Mouse (Mus musculus) hindbrain, embryonic 14.5 days (tissue): ENCODE measurements around the gene Tmem219. TPM values are rescaled to one million over a fixed set of nuclear protein-coding genes. Genes with fewer than 3 reads are reported as not detected.

Source experiments
- ATAC-seq: fragments of 200-750 bp; cut with Nextera tagmentation; 2 replicates; pipeline ENCODE4 v1.8.0; 2017; ENCODE audit warnings: moderate number of reproducible peaks, mild to moderate bottlenecking, moderate TSS enrichment, moderate library complexity; ENCODE audit not compliant: low FRiP score
- DNase-seq: peaks from one replicate; pipeline ENCODE4 v3.0.0-alpha.2; 2015; ENCODE audit warnings: low spot score
- H3K27ac ChIP-seq: fragments of 300-500 bp; sonication (generic); 2 replicates; pipeline ENCODE4 v1.5.1; 2014; ENCODE audit warnings: mild to moderate bottlenecking, moderate library complexity
- H3K27me3 ChIP-seq: fragments of 300-500 bp; sonication (generic); 2 replicates; pipeline ENCODE4 v1.6.1; 2014; ENCODE audit warnings: mild to moderate bottlenecking, low read length, mixed read lengths; ENCODE audit not compliant: control insufficient read depth, insufficient read depth
- H3K36me3 ChIP-seq: fragments of 300-500 bp; sonication (generic); replicated peaks from 2 replicates; pipeline ENCODE4 v1.6.1; 2014; ENCODE audit not compliant: control insufficient read depth, insufficient read depth
- H3K4me1 ChIP-seq: fragments of 300-500 bp; sonication (generic); replicated peaks from 2 replicates; pipeline ENCODE4 v1.6.1; 2014; ENCODE audit warnings: antibody characterized with exemption, low read length, mixed read lengths; ENCODE audit not compliant: control insufficient read depth, insufficient read depth
- H3K4me2 ChIP-seq: fragments of 300-500 bp; sonication (generic); replicated peaks from 2 replicates; pipeline ENCODE4 v1.6.1; 2014; ENCODE audit warnings: mild to moderate bottlenecking, moderate library complexity
- H3K4me3 ChIP-seq: fragments of 300-500 bp; sonication (generic); replicated peaks from 2 replicates; pipeline ENCODE4 v1.5.1; 2014; ENCODE audit warnings: mild to moderate bottlenecking, low read length
- H3K9ac ChIP-seq: fragments of 300-500 bp; sonication (generic); 2 replicates; pipeline ENCODE4 v1.6.1; 2014
- H3K9me3 ChIP-seq: fragments of 300-500 bp; sonication (generic); 2 replicates; pipeline ENCODE4 v1.6.1; 2016; ENCODE audit warnings: low read length; ENCODE audit not compliant: control insufficient read depth
- WGBS: fragments of 180-500 bp; shearing (Covaris S2); extraction: QIAGEN DNeasy Blood & Tissue Kit; methylation state at CpG from one replicate; pipeline ENCODE4 v1.1.7; 2014; 5-methylcytosine and 5-hydroxymethylcytosine counted together
- polyA plus RNA-seq: library from polyadenylated mRNA; unstranded; fragments of >200 nt; fragmentation: Nextera tagmentation; extraction: Ambion mirVana; gene quantifications from 2 replicates; pipeline ENCODE4 v1.2.1, GENCODE M21; 2014

The Tmem219 gene
- polyA plus RNA-seq, 1 experiment from 2014 or later = 29.3 TPM

DNA sequence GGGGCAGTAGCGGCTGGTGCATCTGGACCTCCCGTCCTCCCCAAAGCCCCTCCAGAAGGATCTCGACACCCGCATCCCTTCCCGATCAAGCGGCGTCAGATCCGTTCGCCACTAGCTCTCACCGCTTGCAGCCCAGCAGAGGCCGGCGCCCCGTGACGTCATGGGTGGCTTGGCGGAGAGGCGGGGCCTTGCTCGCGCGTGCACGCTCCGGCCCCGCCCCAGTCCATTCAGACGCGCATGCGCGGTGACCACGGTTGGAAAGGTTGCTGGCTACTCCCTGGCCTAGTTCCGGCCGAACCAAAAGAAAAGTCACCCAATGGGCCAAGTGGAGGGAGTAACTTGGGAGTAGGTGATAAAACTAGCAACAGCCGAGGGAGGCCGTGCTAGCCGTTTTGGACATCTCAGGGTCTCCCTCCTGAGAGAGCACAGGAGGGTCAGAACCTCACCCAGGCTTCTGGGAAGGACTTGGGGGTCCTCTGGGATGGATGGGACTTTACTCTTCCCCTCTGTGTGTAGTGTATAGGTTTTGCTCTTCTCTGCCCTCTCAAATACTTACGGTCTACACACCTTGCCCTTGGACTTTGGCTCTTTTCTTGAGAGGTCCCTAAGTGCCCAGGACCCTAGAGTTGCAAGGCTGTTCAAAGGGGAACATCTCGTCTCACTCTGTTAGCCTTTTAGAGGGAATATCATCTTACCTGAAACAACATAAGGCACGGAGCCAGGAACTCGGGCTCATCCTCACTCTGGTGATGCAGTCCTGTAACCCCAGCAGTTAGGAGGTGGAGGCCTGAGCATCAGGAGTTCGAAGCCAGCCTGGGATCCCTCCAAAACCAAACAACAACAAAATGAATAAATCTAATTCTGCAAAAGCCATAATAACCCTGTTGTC is 24.4 kb downstream of the Tmem219 start:
- Histone ChIP-seq H3K9ac (peak overlapping the region; percentile 80), H3K27me3 (no peaks in the 10 kb centered on the region), H3K4me2 (peak overlapping the region; percentile 60), H3K27ac (peak overlapping the region; percentile 88), H3K4me1 (peaks cover 14% of the 10 kb centered on the region; the same call in 1 of the 2 replicates), H3K9me3 (no peaks in the 10 kb centered on the region), H3K4me3 (peak overlapping the region; percentile 53), H3K36me3 (no peaks in the 10 kb centered on the region)
- ATAC-seq = peak; percentile 91
- 12% methylated on average over 37 of the region's 37 CpGs for WGBS
- peak; percentile 95 for DNase-seq

DNA sequence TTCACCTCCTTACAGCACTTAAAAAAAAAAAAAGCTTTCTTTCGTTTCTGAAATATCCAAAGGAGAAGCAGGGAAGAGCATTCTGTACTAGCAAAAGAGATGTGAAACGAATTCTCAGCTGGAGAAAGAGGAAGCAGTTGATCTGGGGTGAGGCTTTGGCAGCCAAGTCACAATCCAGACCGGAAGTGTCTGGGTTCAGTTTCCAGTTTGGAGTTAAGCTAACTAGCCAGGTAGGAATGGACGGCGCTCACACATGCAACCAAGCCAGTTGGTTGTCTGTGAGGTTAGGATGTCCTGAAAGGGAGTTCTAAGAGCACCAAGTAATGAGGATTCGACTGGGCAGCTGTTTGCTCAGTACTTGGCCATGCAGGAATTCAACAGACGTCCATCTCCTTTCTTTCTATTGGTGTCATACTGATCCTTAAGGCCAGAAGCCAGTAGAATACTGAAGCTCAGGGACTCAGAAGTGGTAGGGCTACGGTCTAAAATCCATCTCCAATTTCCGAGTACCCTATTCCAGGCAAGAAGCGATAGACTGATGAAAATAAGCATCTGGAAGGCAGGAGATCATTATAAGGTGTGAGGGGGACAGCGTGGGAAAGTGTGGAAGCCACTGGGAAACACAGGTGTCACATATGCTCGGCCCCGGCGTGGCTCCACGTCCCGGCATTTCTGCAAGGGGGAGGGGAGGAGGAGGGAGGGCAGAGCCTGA is 25.2 kb downstream of the Tmem219 start:
- peaks cover 14% of the 10 kb centered on the region; the same call in 1 of the 2 replicates for H3K4me1 ChIP-seq
- peak overlapping the region; percentile 88 for H3K27ac ChIP-seq
- no peaks in the 10 kb centered on the region for H3K36me3 ChIP-seq
- no peak; the same call in 1 of the 2 replicates for ATAC-seq
- WGBS = 27% methylated on average over 14 of the region's 16 CpGs
- peak overlapping the region; percentile 60 for H3K4me2 ChIP-seq
- H3K9ac ChIP-seq = peak overlapping the region; percentile 80
- H3K9me3 ChIP-seq = no peaks in the 10 kb centered on the region
- peak overlapping the region; percentile 53 for H3K4me3 ChIP-seq
- peak; percentile 29 for DNase-seq
- no peaks in the 10 kb centered on the region for H3K27me3 ChIP-seq

GRCm38 (mm10) chr7:126896912-126897311 is 25.8 kb downstream of the Tmem219 start:
- Histone ChIP-seq H3K9me3 (no peaks in the 10 kb centered on the region), H3K4me3 (no peak overlapping the region), H3K9ac (0 out of 2 replicates have a peak overlapping the region, but pooled peaks have one; percentile 80), H3K4me2 (0 out of 2 replicates have a peak overlapping the region, but pooled peaks have one; percentile 60), H3K27me3 (no peaks in the 10 kb centered on the region), H3K36me3 (no peaks in the 10 kb centered on the region), H3K27ac (no peak overlapping the region), H3K4me1 (peaks cover 14% of the 10 kb centered on the region; the same call in 1 of the 2 replicates)
- 87% methylated on average over 5 of the region's 5 CpGs for WGBS
- ATAC-seq (no peak), DNase-seq (no peak)

DNA sequence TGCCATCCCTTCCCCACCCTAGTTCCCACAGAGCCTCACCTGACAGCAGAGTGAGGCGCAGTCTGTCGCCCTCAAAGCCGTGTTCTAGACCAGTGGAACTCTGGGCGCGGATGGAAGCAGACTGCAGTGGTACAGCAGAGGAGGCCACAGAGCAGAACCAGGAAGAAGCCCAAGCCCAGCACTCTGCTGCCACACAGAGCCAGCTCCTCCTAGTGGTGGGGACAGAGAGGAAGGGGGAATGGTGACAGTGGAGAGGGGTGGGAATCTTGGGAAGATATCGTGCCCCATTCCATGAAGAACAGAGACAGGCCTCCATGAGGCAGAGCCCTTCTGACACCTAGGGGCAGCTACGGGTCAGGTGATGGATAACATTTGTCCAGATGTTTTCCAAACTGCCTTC is 33.9 kb downstream of the Tmem219 start:
- H3K4me1 ChIP-seq = no peaks in the 10 kb centered on the region
- ATAC-seq = no peak
- peaks cover 20% of the 10 kb centered on the region for H3K36me3 ChIP-seq
- WGBS = 46% methylated on average over 7 of the region's 7 CpGs
- H3K27me3 ChIP-seq = no peaks in the 10 kb centered on the region
- H3K4me3 ChIP-seq = no peak overlapping the region
- no peak overlapping the region for H3K27ac ChIP-seq
- no peak for DNase-seq
- no peak overlapping the region for H3K9ac ChIP-seq
- no peaks in the 10 kb centered on the region for H3K9me3 ChIP-seq
- no peak overlapping the region for H3K4me2 ChIP-seq

- H3K27me3 ChIP-seq = no peaks in the 10 kb centered on the region
- WGBS = 84% methylated on average over 5 of the region's 5 CpGs
- ATAC-seq = no peak
Observed at GRCm38 (mm10) chr7:126887281-126887680, 35.4 kb downstream of the Tmem219 start.

DNA sequence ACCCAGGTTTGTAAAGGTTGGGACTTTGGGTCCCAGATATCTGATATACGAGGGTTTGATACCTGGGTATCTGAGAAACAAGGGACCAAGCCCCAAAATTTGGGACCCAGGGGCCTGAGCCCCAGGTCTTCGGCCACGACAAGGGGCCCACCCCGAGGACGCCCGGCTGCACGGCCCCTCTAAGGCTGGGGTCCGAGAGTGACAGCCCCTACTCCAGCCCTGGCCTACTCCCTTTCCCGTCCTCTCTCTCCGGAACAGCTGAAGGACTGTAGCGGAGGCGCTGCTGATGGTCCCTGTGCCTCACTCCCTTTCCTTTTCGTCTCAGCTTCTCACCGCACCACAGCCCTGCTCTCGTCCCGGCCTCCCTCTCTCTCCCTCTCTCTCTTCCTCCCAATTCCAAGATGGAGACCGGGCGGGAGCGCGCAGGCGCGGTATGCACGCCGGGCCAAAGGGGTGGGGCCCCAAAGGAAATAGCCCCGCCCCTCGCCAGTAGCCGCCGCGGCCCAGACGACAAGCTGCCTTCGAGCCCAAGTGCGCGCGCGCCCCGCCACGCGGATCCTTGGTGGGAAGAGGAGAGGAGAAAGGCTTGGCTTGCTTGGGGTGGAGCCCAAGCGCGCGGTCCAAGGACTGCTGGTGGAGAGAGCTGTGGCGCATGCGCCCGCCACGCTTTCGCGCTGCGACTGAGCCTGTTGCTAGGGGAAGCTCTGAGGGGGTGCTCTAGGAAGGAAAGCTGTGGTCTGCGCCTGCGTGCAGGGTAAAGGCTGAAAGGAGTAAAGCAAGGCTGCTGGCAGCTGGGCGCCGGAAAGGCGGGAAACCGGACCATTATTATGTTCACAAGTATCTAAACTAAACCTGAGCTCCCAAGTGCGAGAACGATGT is 38.2 kb downstream of the Tmem219 start, which contains the start of gene Taok2:
Gene Taok2, minus strand, starts transcription at position 418 of the 879 bp plus-strand sequence.
- ATAC-seq = peak; percentile 98
- H3K4me2 ChIP-seq = peak within 1 kb of the TSS; percentile 94
- under 1% methylated on average over 56 of the region's 56 CpGs for WGBS

More at GRCm38 (mm10) chr7:126887281-126887680, 35.4 kb downstream of the Tmem219 start:
- Histone ChIP-seq H3K9me3 (no peaks in the 10 kb centered on the region), H3K4me2 (no peak overlapping the region), H3K36me3 (peaks cover 20% of the 10 kb centered on the region), H3K27ac (no peak overlapping the region), H3K9ac (no peak overlapping the region), H3K4me1 (peaks cover 11% of the 10 kb centered on the region), H3K4me3 (no peak overlapping the region)
- DNase-seq = no peak

GRCm38 (mm10) chr7:126883731-126884181 is 39.0 kb downstream of the Tmem219 start:
- ATAC-seq (no peak), DNase-seq (no peak)
- Histone ChIP-seq H3K4me2 (peak overlapping the region; percentile 94), H3K27me3 (no peaks in the 10 kb centered on the region), H3K4me1 (peaks cover 24% of the 10 kb centered on the region), H3K9ac (peak overlapping the region; percentile 87), H3K36me3 (peaks cover 14% of the 10 kb centered on the region), H3K4me3 (peak overlapping the region; percentile 75), H3K9me3 (no peaks in the 10 kb centered on the region), H3K27ac (peak overlapping the region; percentile 91)
- WGBS = 0% methylated on average over 14 of the region's 15 CpGs

More for the DNA sequence above, 38.2 kb downstream of the Tmem219 start, which contains the start of gene Taok2:
- peak; percentile 98 for DNase-seq
- Histone ChIP-seq H3K4me3 (peak within 1 kb of the TSS; percentile 75), H3K9me3 (no peaks in the 10 kb centered on the region), H3K27ac (peak within 1 kb of the TSS; percentile 91), H3K27me3 (no peaks in the 10 kb centered on the region), H3K9ac (peak within 1 kb of the TSS; percentile 87), H3K36me3 (peaks cover 6% of the 10 kb centered on the region), H3K4me1 (peaks cover 24% of the 10 kb centered on the region)

- peak overlapping the region; percentile 94 for H3K4me2 ChIP-seq
- peaks cover 41% of the 10 kb centered on the region for H3K36me3 ChIP-seq
- H3K9me3 ChIP-seq = no peaks in the 10 kb centered on the region
- H3K27me3 ChIP-seq = no peaks in the 10 kb centered on the region
- H3K9ac ChIP-seq = peak overlapping the region; percentile 87
- no peak overlapping the region for H3K27ac ChIP-seq
- ATAC-seq (no peak), DNase-seq (no peak)
- WGBS = 83% methylated on average over 6 of the region's 6 CpGs
- H3K4me3 ChIP-seq = no peak overlapping the region
- peaks cover 24% of the 10 kb centered on the region for H3K4me1 ChIP-seq
Observed at GRCm38 (mm10) chr7:126881040-126881439, 41.7 kb downstream of the Tmem219 start.
